8 mouse cellular contexts compared by ENCODE assay signal in the genomic region with DNA sequence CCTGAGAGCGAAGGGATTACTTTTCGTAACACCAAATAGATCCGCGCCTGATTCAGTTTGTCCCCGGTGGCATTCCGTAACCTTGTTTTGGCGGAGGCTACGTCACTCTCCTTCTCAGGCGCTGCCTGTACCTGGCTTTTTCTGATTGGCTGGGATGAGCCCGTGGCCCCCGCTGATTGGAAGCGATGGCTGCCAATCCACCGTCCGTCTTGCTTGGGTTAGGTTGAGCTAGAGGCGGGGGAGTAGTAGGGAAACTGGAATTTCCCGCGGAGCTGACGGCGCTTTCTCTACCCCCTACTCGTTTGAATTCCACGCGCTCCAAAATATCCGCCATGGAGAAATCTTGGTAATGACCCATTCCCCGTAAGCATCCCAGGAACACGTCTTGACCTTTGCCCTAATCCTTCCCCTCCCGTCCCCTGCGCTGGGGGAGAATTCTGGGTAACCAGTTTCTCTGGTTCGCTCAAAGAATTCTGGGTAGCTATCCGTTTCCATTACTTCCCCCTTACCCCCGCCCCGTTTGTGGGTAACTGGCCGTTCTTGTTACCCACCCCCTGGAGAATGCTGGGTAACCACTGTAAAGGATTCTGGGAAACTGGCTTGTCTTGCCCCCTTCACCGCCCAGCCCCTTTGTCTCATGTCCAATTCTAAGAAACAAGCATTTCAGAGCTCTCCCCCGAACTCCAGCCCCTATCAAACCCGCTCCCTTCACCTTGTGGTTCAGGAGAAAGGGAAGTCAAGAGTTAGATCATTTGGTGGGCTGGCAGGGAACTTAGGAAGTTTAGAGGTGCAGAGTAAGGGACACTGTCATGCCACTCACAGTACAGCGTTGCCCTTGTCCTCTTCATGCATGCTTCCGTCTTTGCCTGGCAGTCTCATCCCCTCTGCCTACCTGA. TPM values are rescaled to one million over a fixed set of nuclear protein-coding genes. Genes with fewer than 3 reads are reported as not detected.
DNase-seq lines count a peak whose midpoint lies in the region; ATAC-seq lines count a peak whose summit lies in the region.

Gene Pan2, plus strand, starts transcription at position 210 of the 896 bp plus-strand sequence.

- H3K4me2 ChIP-seq in forebrain, embryonic 14.5 days (ENCODE audit: low read length): peak within 1 kb of the TSS; percentile 77
- peak within 1 kb of the TSS; percentile 86 for H3K4me2 ChIP-seq in neural tube, embryonic 15.5 days

- H3K4me1 ChIP-seq in forebrain, embryonic 14.5 days (ENCODE audit: control insufficient read depth, insufficient read depth, low read length): peaks cover 12% of the 10 kb centered on the region
- peaks cover 20% of the 10 kb centered on the region for H3K4me1 ChIP-seq in neural tube, embryonic 15.5 days

- H3K4me3 ChIP-seq in forebrain, embryonic 14.5 days (ENCODE audit: low read depth, low read length): peak within 1 kb of the TSS; percentile 58
- H3K4me3 ChIP-seq in neural tube, embryonic 15.5 days (replicated peaks): peak within 1 kb of the TSS; percentile 62

- WGBS in forebrain, embryonic 14.5 days: under 1% methylated on average over 37 of the region's 37 CpGs
- WGBS in neural tube, embryonic 15.5 days: 1% methylated on average over 37 of the region's 37 CpGs

- H3K27me3 ChIP-seq in forebrain, embryonic 14.5 days (replicated peaks; ENCODE audit: control insufficient read depth, insufficient read depth, low read length): no peaks in the 10 kb centered on the region
- H3K27me3 ChIP-seq in neural tube, embryonic 15.5 days (replicated peaks): no peaks in the 10 kb centered on the region

- peaks cover 4% of the 10 kb centered on the region for H3K36me3 ChIP-seq in forebrain, embryonic 14.5 days (ENCODE audit: control insufficient read depth, insufficient read depth, low read length)
- peaks cover 6% of the 10 kb centered on the region; the same call in 1 of the 2 replicates for H3K36me3 ChIP-seq in neural tube, embryonic 15.5 days

- intact Hi-C loops in heart, postnatal 14 days (cut with DNase I): loop anchor here (5.0 kb wide), 1 partner anchor 206 kb away; no protein-coding TSS in a partner anchor

- H3K9me3 ChIP-seq in forebrain, embryonic 14.5 days (replicated peaks; ENCODE audit: control insufficient read depth, low read length): no peaks in the 10 kb centered on the region
- H3K9me3 ChIP-seq in neural tube, embryonic 15.5 days (replicated peaks): no peaks in the 10 kb centered on the region

- peak; percentile 100 for ATAC-seq in forebrain, embryonic 14.5 days
- peak; percentile 99 for ATAC-seq in neural tube, embryonic 15.5 days (ENCODE audit: low FRiP score)

- peak; percentile 99 for DNase-seq in ES-CJ7 (ENCODE audit: low read depth, low spot score)
- DNase-seq in cerebellum, adult 11 months: peak; percentile 100
- peak; percentile 99 for DNase-seq in forebrain, embryonic 14.5 days (ENCODE audit: low spot score)
- peak; percentile 99 for DNase-seq in heart, postnatal 14 days
- peak; percentile 99 for DNase-seq in layer of hippocampus, adult 11-12 months (ENCODE audit: low spot score)
- peak; percentile 100 for DNase-seq in lung, adult 18-20 months
- peak; percentile 100 for DNase-seq in testis, postnatal 14 days (ENCODE audit: low spot score)

- peak within 1 kb of the TSS; percentile 94 for H3K27ac ChIP-seq in forebrain, embryonic 14.5 days (ENCODE audit: low read depth, low read length)
- H3K27ac ChIP-seq in neural tube, embryonic 15.5 days (replicated peaks): peak within 1 kb of the TSS; percentile 99

- H3K9ac ChIP-seq in forebrain, embryonic 14.5 days (ENCODE audit: low read length): peak within 1 kb of the TSS; percentile 91
- peak within 1 kb of the TSS; percentile 91 for H3K9ac ChIP-seq in neural tube, embryonic 15.5 days (replicated peaks)

RNA-seq across cellular contexts. Expression of gene Pan2, which starts in this region (rescaled TPM):
- 21.4 and 23.2 TPM in 2 replicates for polyA plus RNA-seq in forebrain, embryonic 14.5 days (2014; fragmentation: Nextera tagmentation; extraction: Ambion mirVana)
- 10 to 100 TPM; 13.2 to 13.7 TPM for total RNA-seq in heart, postnatal 14 days (2021)
- polyA plus RNA-seq in neural tube, embryonic 15.5 days (2015; fragmentation: Nextera tagmentation; extraction: Ambion mirVana): 17.4 and 20.7 TPM in 2 replicates

Comparison
In these comparisons a context has a peak if more than half of its experiments do, and no peak if none do; other contexts are left out.
1. Peak in every context shown above with its lines: DNase-seq, ATAC-seq, H3K4me3 ChIP-seq and H3K27ac ChIP-seq.